Mouse (Mus musculus): ENCODE measurements around the gene Rin3. TPM values are rescaled to one million over a fixed set of nuclear protein-coding genes. Genes with fewer than 3 reads are reported as not detected.

Rin3 gene
- total RNA-seq, 1 experiment: 3.8 TPM

DNA sequence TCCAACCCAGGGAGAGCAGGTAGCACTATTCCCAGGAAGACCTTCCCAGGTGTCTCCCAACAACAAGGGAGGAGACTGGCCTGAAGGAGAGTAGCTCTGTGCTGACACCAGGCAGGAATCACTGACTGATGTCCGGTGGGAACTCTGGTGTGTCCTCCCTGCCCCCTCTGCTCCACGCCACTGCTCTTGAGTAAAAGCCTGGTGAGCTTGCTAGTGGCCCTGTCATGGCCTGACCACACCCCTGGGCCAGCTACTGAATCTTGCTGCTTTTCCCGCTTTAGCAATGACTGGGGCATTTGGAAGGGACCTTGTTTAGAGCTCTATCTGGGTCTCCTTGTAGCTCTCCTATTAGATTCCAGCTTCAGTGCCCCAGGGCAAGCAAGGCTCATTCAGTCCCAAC is 59.8 kb downstream of the Rin3 start:
- H3K9me3 ChIP-seq (ENCODE audit: control insufficient read depth, insufficient read depth, low read depth, low read length): no peaks in the 10 kb centered on the region
- no peak for DNase-seq (ENCODE audit: low read depth, low spot score)
- H3K9ac ChIP-seq (ENCODE audit: insufficient read depth, low read depth, low read length, poor library complexity, severe bottlenecking): no peak overlapping the region
- no peak overlapping the region for H3K4me3 ChIP-seq (ENCODE audit: insufficient read depth in 1 of 2, low read depth in 1 of 2, low read length in 2 of 2, poor library complexity in 1 of 2, severe bottlenecking in 1 of 2)
- in situ Hi-C loops (cut with MboI; ENCODE audit: low sequenced_read_pairs in 2 of 2, unreplicated experiment in 2 of 2): no loop called here
- TF ChIP-seq MAFK (IDR thresholded peaks at IDR 0.05; ENCODE audit: insufficient read depth, low read depth, low read length): no peak
- H3K36me3 ChIP-seq (ENCODE audit: control insufficient read depth, insufficient read depth, low read length, poor library complexity, severe bottlenecking): no peaks in the 10 kb centered on the region
- 0 out of 4 replicates have a peak, but pooled peaks cover 0 to 1% of the 10 kb centered on the region in 2 experiments for H3K4me1 ChIP-seq (ENCODE audit: control insufficient read depth in 2 of 2, insufficient read depth in 2 of 2, low read length in 2 of 2, poor library complexity in 1 of 2)
- H3K27ac ChIP-seq (ENCODE audit: insufficient read depth, low read depth, low read length, poor library complexity, severe bottlenecking): no peak overlapping the region

DNA sequence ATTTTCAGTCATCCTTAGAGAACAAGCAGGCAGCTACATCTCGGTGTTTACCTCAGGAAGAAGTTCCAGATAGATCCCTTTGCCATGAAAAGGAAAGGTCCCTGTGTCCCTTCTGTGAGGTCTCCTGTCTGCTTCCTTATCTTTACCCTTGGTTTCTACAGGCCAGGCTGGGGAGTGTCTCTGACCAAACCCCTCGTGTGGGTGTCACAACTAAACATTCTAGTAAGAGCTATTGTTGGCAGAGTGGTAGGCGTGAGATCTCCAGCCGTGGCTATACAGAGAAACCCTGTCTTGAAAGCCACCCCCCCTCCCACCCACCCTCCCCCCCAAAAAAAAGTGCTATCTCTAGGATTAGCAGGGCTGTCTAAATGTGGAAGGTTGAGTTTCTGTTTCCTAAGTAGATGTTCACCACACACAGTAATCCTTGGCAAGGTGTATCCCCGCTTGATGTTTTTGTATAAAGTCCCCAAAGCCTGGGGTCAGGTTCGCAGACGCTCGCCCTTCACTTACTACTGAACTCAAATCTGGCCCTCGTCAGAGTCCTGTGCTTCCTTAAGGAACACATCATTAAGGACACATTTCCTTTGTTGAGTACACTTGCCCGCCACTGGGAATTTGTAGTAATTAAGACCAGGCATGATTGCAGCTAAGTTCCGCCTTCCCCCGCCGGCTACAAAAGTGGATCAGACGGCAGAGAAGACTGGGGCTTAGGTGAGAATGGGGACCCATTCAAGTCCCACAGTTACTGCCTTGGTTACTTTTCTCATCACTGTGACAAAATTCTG is 62.4 kb downstream of the Rin3 start:
- Histone ChIP-seq H3K4me3 (ENCODE audit: insufficient read depth in 1 of 2, low read depth in 1 of 2, low read length in 2 of 2, poor library complexity in 1 of 2, severe bottlenecking in 1 of 2) (no peak overlapping the region), H3K36me3 (ENCODE audit: control insufficient read depth, insufficient read depth, low read length, poor library complexity, severe bottlenecking) (no peaks in the 10 kb centered on the region), H3K9ac (ENCODE audit: insufficient read depth, low read depth, low read length, poor library complexity, severe bottlenecking) (no peak overlapping the region), H3K9me3 (ENCODE audit: control insufficient read depth, insufficient read depth, low read depth, low read length) (no peaks in the 10 kb centered on the region), H3K4me1 (ENCODE audit: control insufficient read depth in 2 of 2, insufficient read depth in 2 of 2, low read length in 2 of 2, poor library complexity in 1 of 2) (0 out of 4 replicates have a peak, but pooled peaks cover 0 to 1% of the 10 kb centered on the region in 2 experiments), H3K27ac (ENCODE audit: insufficient read depth, low read depth, low read length, poor library complexity, severe bottlenecking) (no peak overlapping the region)
- no peak for DNase-seq (ENCODE audit: low read depth, low spot score)
- no peak for TF ChIP-seq CHD2 (IDR thresholded peaks at IDR 0.05; ENCODE audit: low read depth, low read length)
- no peak for TF ChIP-seq ZNF384 (IDR thresholded peaks at IDR 0.05; ENCODE audit: low read depth, low read length)
- no peak for TF ChIP-seq HCFC1 (IDR thresholded peaks at IDR 0.05; ENCODE audit: borderline replicate concordance, insufficient read depth, low read length)
- TF ChIP-seq MAFK (IDR thresholded peaks at IDR 0.05; ENCODE audit: insufficient read depth, low read depth, low read length): no peak
- no peak for TF ChIP-seq ZC3H11A (IDR thresholded peaks at IDR 0.05; ENCODE audit: borderline replicate concordance, low read depth, low read length)
- in situ Hi-C loops (cut with MboI; ENCODE audit: low sequenced_read_pairs in 2 of 2, unreplicated experiment in 2 of 2): no loop called here

DNA sequence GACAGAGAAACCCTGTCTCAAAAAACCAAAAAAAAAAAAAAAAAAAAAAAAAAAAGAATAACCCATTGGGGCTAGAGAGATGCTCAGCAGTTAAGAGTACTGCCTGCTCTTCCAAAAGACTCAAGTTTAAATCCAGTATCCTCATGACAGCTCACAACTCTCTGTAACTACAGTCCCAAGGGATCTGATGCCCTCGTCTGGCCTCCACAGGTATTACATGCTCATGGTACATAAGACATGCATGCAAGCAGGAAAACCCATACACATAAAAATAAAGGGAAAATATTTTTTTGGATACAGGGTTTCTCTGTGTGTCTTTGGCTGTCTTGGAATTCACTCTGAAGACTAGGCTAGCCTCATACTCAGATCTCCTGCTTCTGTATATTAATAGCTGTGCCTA is 63.7 kb downstream of the Rin3 start:
- H3K27ac ChIP-seq (ENCODE audit: insufficient read depth, low read depth, low read length, poor library complexity, severe bottlenecking): no peak overlapping the region
- TF ChIP-seq CHD2 (IDR thresholded peaks at IDR 0.05; ENCODE audit: low read depth, low read length) (no peak), ZNF384 (IDR thresholded peaks at IDR 0.05; ENCODE audit: low read depth, low read length) (0 out of 2 replicates have a peak, but pooled peaks have one; percentile 53), ZC3H11A (IDR thresholded peaks at IDR 0.05; ENCODE audit: borderline replicate concordance, low read depth, low read length) (peak; percentile 74)
- no peaks in the 10 kb centered on the region for H3K36me3 ChIP-seq (ENCODE audit: control insufficient read depth, insufficient read depth, low read length, poor library complexity, severe bottlenecking)
- DNase-seq (ENCODE audit: low read depth, low spot score): peak; percentile 58
- H3K9me3 ChIP-seq (ENCODE audit: control insufficient read depth, insufficient read depth, low read depth, low read length): no peaks in the 10 kb centered on the region
- in situ Hi-C loops (cut with MboI; ENCODE audit: low sequenced_read_pairs in 2 of 2, unreplicated experiment in 2 of 2): no loop called here
- H3K4me3 ChIP-seq (ENCODE audit: insufficient read depth in 1 of 2, low read depth in 1 of 2, low read length in 2 of 2, poor library complexity in 1 of 2, severe bottlenecking in 1 of 2): no peak overlapping the region
- H3K9ac ChIP-seq (ENCODE audit: insufficient read depth, low read depth, low read length, poor library complexity, severe bottlenecking): no peak overlapping the region
- 0 out of 4 replicates have a peak, but pooled peaks cover 0 to 1% of the 10 kb centered on the region in 2 experiments for H3K4me1 ChIP-seq (ENCODE audit: control insufficient read depth in 2 of 2, insufficient read depth in 2 of 2, low read length in 2 of 2, poor library complexity in 1 of 2)

DNA sequence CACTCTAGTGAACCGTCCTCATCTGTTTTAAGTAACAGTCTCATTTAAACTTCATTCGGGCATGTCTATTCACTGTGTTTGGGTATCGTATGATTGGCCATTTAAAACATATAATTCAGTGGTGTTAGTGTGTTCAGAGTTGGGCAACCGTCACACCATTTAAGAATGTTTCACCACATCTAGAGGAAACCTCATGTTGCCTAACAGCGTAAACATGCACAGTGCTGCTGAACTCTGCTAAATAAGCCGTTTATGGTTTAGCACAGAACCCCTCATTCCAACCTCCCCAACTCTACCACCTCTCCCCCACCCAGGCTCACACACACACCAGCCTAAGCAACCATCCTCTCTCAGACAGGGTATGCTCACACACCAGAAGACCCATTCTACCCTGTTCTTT is 65.6 kb downstream of the Rin3 start:
- no peak for DNase-seq (ENCODE audit: low read depth, low spot score)
- Histone ChIP-seq H3K4me1 (ENCODE audit: control insufficient read depth in 2 of 2, insufficient read depth in 2 of 2, low read length in 2 of 2, poor library complexity in 1 of 2) (no peaks in the 10 kb centered on the region), H3K27ac (ENCODE audit: insufficient read depth, low read depth, low read length, poor library complexity, severe bottlenecking) (no peak overlapping the region), H3K9ac (ENCODE audit: insufficient read depth, low read depth, low read length, poor library complexity, severe bottlenecking) (no peak overlapping the region), H3K9me3 (ENCODE audit: control insufficient read depth, insufficient read depth, low read depth, low read length) (no peaks in the 10 kb centered on the region), H3K36me3 (ENCODE audit: control insufficient read depth, insufficient read depth, low read length, poor library complexity, severe bottlenecking) (no peaks in the 10 kb centered on the region), H3K4me3 (ENCODE audit: insufficient read depth in 1 of 2, low read depth in 1 of 2, low read length in 2 of 2, poor library complexity in 1 of 2, severe bottlenecking in 1 of 2) (no peak overlapping the region)
- TF ChIP-seq MAFK (IDR thresholded peaks at IDR 0.05; ENCODE audit: insufficient read depth, low read depth, low read length) (no peak), ZNF384 (IDR thresholded peaks at IDR 0.05; ENCODE audit: low read depth, low read length) (no peak), CHD2 (IDR thresholded peaks at IDR 0.05; ENCODE audit: low read depth, low read length) (no peak), HCFC1 (IDR thresholded peaks at IDR 0.05; ENCODE audit: borderline replicate concordance, insufficient read depth, low read length) (no peak), ZC3H11A (IDR thresholded peaks at IDR 0.05; ENCODE audit: borderline replicate concordance, low read depth, low read length) (no peak)
- in situ Hi-C loops (cut with MboI; ENCODE audit: low sequenced_read_pairs in 2 of 2, unreplicated experiment in 2 of 2): no loop called here

DNA sequence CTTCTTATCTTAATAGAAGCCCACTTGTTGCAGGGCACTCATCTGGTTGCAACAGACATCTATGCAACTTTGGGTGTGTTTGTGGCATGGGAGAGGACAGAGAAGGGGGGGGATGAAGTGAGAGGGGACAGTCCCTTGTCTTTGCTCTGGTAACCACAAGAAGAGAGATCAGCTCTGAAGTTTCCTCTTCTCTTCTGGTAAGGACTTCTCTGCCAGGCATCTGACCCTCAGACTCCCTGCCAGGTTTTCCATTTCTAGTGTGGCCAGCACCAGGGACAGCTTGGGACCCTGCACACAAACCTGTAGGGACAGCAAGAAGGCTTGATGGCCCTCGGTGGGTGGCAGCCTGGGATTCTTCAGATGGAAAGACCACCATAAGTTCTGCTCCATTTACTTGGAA is 68.1 kb downstream of the Rin3 start:
- H3K9me3 ChIP-seq (ENCODE audit: control insufficient read depth, insufficient read depth, low read depth, low read length): no peaks in the 10 kb centered on the region
- in situ Hi-C loops (cut with MboI; ENCODE audit: low sequenced_read_pairs in 2 of 2, unreplicated experiment in 2 of 2): no loop called here
- H3K36me3 ChIP-seq (ENCODE audit: control insufficient read depth, insufficient read depth, low read length, poor library complexity, severe bottlenecking): no peaks in the 10 kb centered on the region
- TF ChIP-seq HCFC1 (IDR thresholded peaks at IDR 0.05; ENCODE audit: borderline replicate concordance, insufficient read depth, low read length): no peak
- TF ChIP-seq ZC3H11A (IDR thresholded peaks at IDR 0.05; ENCODE audit: borderline replicate concordance, low read depth, low read length): no peak
- no peak for TF ChIP-seq ZNF384 (IDR thresholded peaks at IDR 0.05; ENCODE audit: low read depth, low read length)
- TF ChIP-seq CHD2 (IDR thresholded peaks at IDR 0.05; ENCODE audit: low read depth, low read length): no peak
- TF ChIP-seq MAFK (IDR thresholded peaks at IDR 0.05; ENCODE audit: insufficient read depth, low read depth, low read length): no peak
- no peak overlapping the region for H3K9ac ChIP-seq (ENCODE audit: insufficient read depth, low read depth, low read length, poor library complexity, severe bottlenecking)
- no peak for DNase-seq (ENCODE audit: low read depth, low spot score)
- H3K4me1 ChIP-seq (ENCODE audit: control insufficient read depth in 2 of 2, insufficient read depth in 2 of 2, low read length in 2 of 2, poor library complexity in 1 of 2): no peaks in the 10 kb centered on the region
- H3K4me3 ChIP-seq (ENCODE audit: insufficient read depth in 1 of 2, low read depth in 1 of 2, low read length in 2 of 2, poor library complexity in 1 of 2, severe bottlenecking in 1 of 2): no peak overlapping the region
- no peak overlapping the region for H3K27ac ChIP-seq (ENCODE audit: insufficient read depth, low read depth, low read length, poor library complexity, severe bottlenecking)
